Mouse (Mus musculus): Measurements from ENCODE around the gene Olfr644.

Olfr644 gene

GRCm38 (mm10) chr7:104071769-104072168 lies at the start of gene Olfr644:
Olfr644 (minus strand) TSS chr7:104071869.
- no peak for ATAC-seq (ENCODE audit: insufficient number of reproducible peaks, low FRiP score, low TSS enrichment)

- ATAC-seq (ENCODE audit: insufficient number of reproducible peaks, low FRiP score, low TSS enrichment) = no peak
Measured at GRCm38 (mm10) chr7:104104757-104104972, 33.0 kb upstream of the Olfr644 start, which contains the start of gene Olfr646. Olfr646 (plus strand) TSS chr7:104104873.

- ATAC-seq (ENCODE audit: insufficient number of reproducible peaks, low FRiP score, low TSS enrichment) = no peak
Measured at GRCm38 (mm10) chr7:104103913-104104756, 32.5 kb upstream of the Olfr644 start.

- no peak for ATAC-seq (ENCODE audit: insufficient number of reproducible peaks, low FRiP score, low TSS enrichment)
Measured at GRCm38 (mm10) chr7:104085365-104085764, 13.7 kb upstream of the Olfr644 start, which contains the start of gene Olfr645. Olfr645 (minus strand) TSS chr7:104085465.

- ATAC-seq (ENCODE audit: insufficient number of reproducible peaks, low FRiP score, low TSS enrichment) = no peak
Measured at GRCm38 (mm10) chr7:104061345-104061744, 10.3 kb downstream of the Olfr644 start, which contains the start of gene 4930516K23Rik. 4930516K23Rik (minus strand) TSS chr7:104061445.

GRCm38 (mm10) chr7:104059215-104059614 lies 12.5 kb downstream of the Olfr644 start:
- no peak for ATAC-seq (ENCODE audit: insufficient number of reproducible peaks, low FRiP score, low TSS enrichment)

- no peak for ATAC-seq (ENCODE audit: insufficient number of reproducible peaks, low FRiP score, low TSS enrichment)
Measured at GRCm38 (mm10) chr7:104052566-104052965, 19.1 kb downstream of the Olfr644 start, which contains the start of gene Olfr642. Olfr642 (minus strand) TSS chr7:104052666.

GRCm38 (mm10) chr7:104050745-104051144 lies 20.9 kb downstream of the Olfr644 start:
- no peak for ATAC-seq (ENCODE audit: insufficient number of reproducible peaks, low FRiP score, low TSS enrichment)

- ATAC-seq (ENCODE audit: insufficient number of reproducible peaks, low FRiP score, low TSS enrichment) = no peak
Measured at GRCm38 (mm10) chr7:104035145-104035544, 36.5 kb downstream of the Olfr644 start, which contains the start of gene Olfr641. Olfr641 (plus strand) TSS chr7:104035445.

- no peak for ATAC-seq (ENCODE audit: insufficient number of reproducible peaks, low FRiP score, low TSS enrichment)
Measured at GRCm38 (mm10) chr7:104026978-104027377, 44.7 kb downstream of the Olfr644 start.

- ATAC-seq (ENCODE audit: insufficient number of reproducible peaks, low FRiP score, low TSS enrichment) = no peak
Measured at GRCm38 (mm10) chr7:104025473-104025872, 46.2 kb downstream of the Olfr644 start, which contains the start of gene Olfr640. Olfr640 (minus strand) TSS chr7:104025573.

- no peak for ATAC-seq (ENCODE audit: insufficient number of reproducible peaks, low FRiP score, low TSS enrichment)
Measured at GRCm38 (mm10) chr7:104021651-104022050, 50.0 kb downstream of the Olfr644 start.

GRCm38 (mm10) chr7:104018953-104019352 lies 52.7 kb downstream of the Olfr644 start:
- no peak for ATAC-seq (ENCODE audit: insufficient number of reproducible peaks, low FRiP score, low TSS enrichment)

GRCm38 (mm10) chr7:104017203-104017602 lies 54.5 kb downstream of the Olfr644 start, which contains the start of gene Olfr639:
Olfr639 (minus strand) TSS chr7:104017303.
- no peak for ATAC-seq (ENCODE audit: insufficient number of reproducible peaks, low FRiP score, low TSS enrichment)

All from cerebellum, adult (tissue).